Mouse (Mus musculus): ENCODE data around the gene Abcb9. TPM values are rescaled to one million over a fixed set of nuclear protein-coding genes. Genes with fewer than 3 reads are reported as not detected.
A peak's percentile ranks its signal among the peaks of the same experiment; 100 is the strongest.

Abcb9 gene
- polyA plus RNA-seq, 1 experiment: 34.7 TPM

DNA sequence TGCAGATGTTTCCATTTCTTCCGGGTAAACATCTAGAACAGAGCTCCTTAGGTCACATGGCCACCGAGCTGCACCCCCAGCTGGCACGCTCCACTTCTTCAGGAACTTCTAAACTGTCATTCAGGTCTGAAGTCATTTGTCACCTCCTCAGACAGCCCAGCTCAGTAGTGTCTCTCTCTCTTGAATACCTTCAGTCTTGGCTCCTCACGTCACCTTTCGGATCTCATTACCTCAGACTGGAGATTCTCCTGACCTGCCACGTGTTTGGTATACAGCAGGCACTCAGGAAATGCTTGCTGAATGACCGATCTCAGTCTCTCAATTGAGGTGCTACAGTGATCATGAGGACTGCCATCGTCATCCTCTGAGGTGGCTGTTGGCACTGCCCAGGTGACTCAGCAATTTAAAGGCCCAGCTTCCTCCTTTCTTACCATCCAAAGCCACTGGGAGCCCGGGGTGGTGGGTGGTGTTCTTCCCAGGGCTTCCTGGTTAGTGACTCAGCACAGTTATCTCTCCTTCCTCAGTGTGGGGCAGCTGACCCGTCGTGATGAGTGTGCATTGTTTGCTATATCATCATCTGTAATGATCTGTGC is 43.6 kb downstream of the Abcb9 start:
- 77% methylated on average over 11 of the region's 11 CpGs for WGBS
- no peaks in the 10 kb centered on the region; the same call in 1 of the 2 replicates for H3K4me1 ChIP-seq (ENCODE audit: control insufficient read depth, insufficient read depth, low read length)

DNA sequence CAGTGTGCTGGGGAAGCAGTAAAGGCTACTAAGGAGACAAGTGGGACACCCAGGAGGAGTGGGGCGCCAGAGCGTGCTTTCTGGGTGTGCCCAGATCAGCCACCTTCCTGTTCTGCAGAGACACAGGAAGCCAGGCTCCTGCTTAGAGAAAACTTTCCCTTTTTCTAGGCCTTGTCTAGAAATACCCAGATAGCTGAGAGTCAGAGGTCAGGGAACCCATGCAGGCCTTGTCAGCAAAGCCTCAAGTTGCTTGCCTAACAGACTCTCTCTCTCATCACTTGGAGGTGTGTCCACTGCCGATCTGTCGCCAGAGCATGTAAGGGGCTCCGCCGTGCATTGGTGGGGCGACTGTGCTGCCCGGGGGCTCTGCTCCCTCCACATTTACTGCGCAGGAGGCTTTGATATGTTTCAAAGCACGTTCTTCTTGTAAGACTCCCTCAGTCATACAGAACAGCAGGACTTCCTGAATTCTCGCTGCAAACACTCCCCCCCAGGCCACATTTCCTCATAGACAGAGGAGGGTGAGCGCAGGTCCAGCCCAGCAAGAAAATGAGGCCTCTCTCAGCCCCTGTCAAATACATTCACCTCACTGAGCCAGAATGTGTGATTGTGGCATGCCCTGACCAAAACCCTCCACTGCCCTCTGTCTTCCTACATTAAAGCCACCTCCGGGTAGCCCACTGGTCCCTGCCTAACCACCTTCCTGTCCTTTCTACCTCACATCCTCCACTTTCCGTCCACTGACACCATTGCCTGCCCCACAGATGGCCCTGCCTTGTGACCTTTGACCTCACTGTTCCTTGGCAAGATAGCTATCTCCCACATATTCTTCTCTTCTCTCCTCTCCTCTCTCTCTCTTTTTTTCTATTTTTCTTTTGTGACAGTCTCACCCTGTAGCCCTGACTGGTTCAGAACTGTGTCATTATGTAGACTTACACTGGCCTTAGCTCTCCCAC is 45.2 kb downstream of the Abcb9 start:
- H3K27me3 ChIP-seq (ENCODE audit: control insufficient read depth, insufficient read depth, low read length): no peaks in the 10 kb centered on the region
- TF ChIP-seq POLR2A (IDR thresholded peaks at IDR 0.05; ENCODE audit: borderline replicate concordance, insufficient read depth, low read length) (no peak), CTCF (IDR thresholded peaks at IDR 0.05; ENCODE audit: borderline replicate concordance, insufficient read depth, low read depth, low read length) (peak; percentile 18; the same call in 1 of the 2 replicates)
- H3K4me1 ChIP-seq (ENCODE audit: control insufficient read depth, insufficient read depth, low read length): peaks cover 4% of the 10 kb centered on the region
- no peak overlapping the region for H3K4me3 ChIP-seq (replicated peaks; ENCODE audit: insufficient read depth, low read depth, low read length)
- DNase-seq: no peak
- no peak overlapping the region for H3K27ac ChIP-seq (ENCODE audit: insufficient read depth, low read length)
- 60% methylated on average over 14 of the region's 14 CpGs for WGBS

More for the DNA sequence above, 43.6 kb downstream of the Abcb9 start:
- no peak for TF ChIP-seq POLR2A (IDR thresholded peaks at IDR 0.05; ENCODE audit: borderline replicate concordance, insufficient read depth, low read length)
- no peak for TF ChIP-seq CTCF (IDR thresholded peaks at IDR 0.05; ENCODE audit: borderline replicate concordance, insufficient read depth, low read depth, low read length)
- DNase-seq: no peak
- Histone ChIP-seq H3K4me3 (replicated peaks; ENCODE audit: insufficient read depth, low read depth, low read length) (no peak overlapping the region), H3K27ac (ENCODE audit: insufficient read depth, low read length) (no peak overlapping the region), H3K27me3 (ENCODE audit: control insufficient read depth, insufficient read depth, low read length) (no peaks in the 10 kb centered on the region)

DNA sequence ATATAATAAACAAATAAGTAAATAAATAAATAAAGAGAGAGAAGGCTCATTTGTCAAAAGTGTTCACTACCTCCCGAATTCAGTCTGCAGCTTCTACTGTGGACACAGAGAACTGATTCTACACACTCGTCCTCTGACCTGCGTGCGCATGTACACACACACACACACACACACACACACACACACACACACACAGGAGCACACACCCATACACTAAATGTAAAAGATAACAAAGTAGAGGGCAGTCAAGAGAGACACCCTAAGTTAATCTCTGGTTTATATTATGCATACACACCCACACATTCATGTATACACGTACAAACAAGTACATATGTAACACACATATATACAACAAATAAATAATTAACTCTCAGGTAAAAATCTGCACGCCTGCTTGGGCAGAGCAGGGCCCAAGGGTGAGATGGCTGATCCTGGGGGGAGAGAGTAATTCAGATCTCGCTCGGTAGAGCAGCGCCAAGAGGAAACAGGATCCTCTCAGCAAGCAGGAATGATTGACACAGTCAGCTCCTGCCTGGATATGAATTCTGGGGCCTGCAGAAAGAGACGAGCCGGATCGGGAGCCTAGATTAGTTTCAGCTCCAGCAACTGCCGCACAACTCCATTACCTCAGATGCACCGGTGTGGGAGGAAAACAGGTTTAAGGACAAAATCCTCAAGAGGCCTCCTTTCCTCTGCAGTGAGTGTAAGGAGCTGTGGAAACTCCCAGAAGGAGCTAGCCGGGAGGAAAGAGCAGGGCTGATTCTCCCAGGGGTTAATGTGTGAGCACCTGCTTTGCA is 46.2 kb downstream of the Abcb9 start:
- no peak for DNase-seq
- no peak overlapping the region for H3K27ac ChIP-seq (ENCODE audit: insufficient read depth, low read length)
- H3K27me3 ChIP-seq (ENCODE audit: control insufficient read depth, insufficient read depth, low read length): no peaks in the 10 kb centered on the region
- no peak overlapping the region for H3K4me3 ChIP-seq (replicated peaks; ENCODE audit: insufficient read depth, low read depth, low read length)
- TF ChIP-seq POLR2A (IDR thresholded peaks at IDR 0.05; ENCODE audit: borderline replicate concordance, insufficient read depth, low read length) (no peak), CTCF (IDR thresholded peaks at IDR 0.05; ENCODE audit: borderline replicate concordance, insufficient read depth, low read depth, low read length) (no peak)
- peaks cover 5% of the 10 kb centered on the region for H3K4me1 ChIP-seq (ENCODE audit: control insufficient read depth, insufficient read depth, low read length)
- WGBS: 72% methylated on average over 15 of the region's 15 CpGs

DNA sequence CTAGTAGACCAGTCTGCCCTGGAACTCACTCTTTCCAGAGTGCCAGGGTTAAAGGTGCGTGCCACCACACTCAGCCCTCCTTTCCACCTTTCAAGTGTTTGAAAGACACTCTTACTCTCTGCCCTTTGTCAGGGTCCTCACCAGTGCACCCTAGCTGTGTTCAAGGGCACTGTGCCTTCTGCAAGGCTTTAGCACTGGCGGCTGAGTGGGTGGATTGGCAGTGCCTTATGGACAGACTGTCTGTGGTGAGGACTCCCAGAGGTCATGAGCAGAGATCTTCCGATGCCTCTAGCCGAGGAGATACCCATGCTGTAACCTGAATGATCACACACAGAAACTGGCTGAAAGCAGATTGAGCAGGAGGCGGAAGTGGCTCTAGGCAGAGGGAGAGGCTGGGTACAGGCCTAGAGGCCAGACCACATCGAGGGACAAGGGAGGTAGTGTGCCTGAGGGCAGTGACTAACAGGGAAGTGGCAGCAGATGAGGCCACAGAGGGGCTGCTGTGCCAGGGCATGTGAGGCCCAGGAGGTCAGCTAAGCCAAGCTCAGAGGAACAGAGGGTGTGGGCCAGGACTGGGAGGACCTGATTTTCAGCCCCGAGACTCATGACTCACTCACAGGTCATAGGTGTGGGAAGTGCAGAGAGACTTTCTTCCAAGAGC is 48.7 kb downstream of the Abcb9 start:
- peaks cover 5% of the 10 kb centered on the region for H3K4me1 ChIP-seq (ENCODE audit: control insufficient read depth, insufficient read depth, low read length)
- peak; percentile 22 to 26 for DNase-seq
- no peak overlapping the region for H3K27ac ChIP-seq (ENCODE audit: insufficient read depth, low read length)
- no peak overlapping the region for H3K4me3 ChIP-seq (replicated peaks; ENCODE audit: insufficient read depth, low read depth, low read length)
- no peaks in the 10 kb centered on the region for H3K27me3 ChIP-seq (ENCODE audit: control insufficient read depth, insufficient read depth, low read length)
- 39% methylated on average over 7 of the region's 7 CpGs for WGBS
- TF ChIP-seq POLR2A (IDR thresholded peaks at IDR 0.05; ENCODE audit: borderline replicate concordance, insufficient read depth, low read length) (no peak), CTCF (IDR thresholded peaks at IDR 0.05; ENCODE audit: borderline replicate concordance, insufficient read depth, low read depth, low read length) (no peak; the same call in 1 of the 2 replicates)

DNA sequence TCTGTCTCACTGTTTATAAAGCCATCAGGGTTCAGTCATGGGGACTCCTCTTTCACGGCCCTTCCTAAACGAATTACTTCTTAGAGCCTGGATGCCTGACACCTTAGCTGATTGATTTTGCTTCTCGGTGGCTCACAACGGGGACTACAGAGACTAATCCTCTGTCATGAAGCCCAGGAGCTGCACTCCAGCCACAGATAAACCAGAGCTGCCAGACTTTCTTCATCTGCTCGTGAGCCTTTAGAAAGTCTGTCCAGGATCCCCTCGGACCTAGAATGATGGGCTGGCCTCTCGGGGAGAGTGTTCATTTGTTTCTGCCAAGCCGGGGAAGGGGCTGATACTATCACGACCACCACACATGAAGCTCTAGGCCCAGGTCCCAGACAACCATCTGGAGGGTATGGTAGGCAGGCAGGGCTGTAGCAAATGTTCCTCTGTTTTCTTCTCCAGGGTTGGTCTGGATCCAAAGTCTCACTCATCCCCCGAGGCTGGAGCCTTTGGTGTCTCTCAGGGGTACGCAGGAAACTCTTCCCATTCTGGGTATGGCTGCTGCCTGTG is 50.1 kb downstream of the Abcb9 start:
- H3K27ac ChIP-seq (ENCODE audit: insufficient read depth, low read length): no peak overlapping the region
- H3K4me3 ChIP-seq (replicated peaks; ENCODE audit: insufficient read depth, low read depth, low read length): no peak overlapping the region
- whole genome bisulfite sequencing: 19% methylated on average over 11 of the region's 11 CpGs
- peak; percentile 36 to 58 for DNase-seq
- no peak for TF ChIP-seq POLR2A (IDR thresholded peaks at IDR 0.05; ENCODE audit: borderline replicate concordance, insufficient read depth, low read length)
- peaks cover 5% of the 10 kb centered on the region for H3K4me1 ChIP-seq (ENCODE audit: control insufficient read depth, insufficient read depth, low read length)
- H3K27me3 ChIP-seq (ENCODE audit: control insufficient read depth, insufficient read depth, low read length): no peaks in the 10 kb centered on the region

DNA sequence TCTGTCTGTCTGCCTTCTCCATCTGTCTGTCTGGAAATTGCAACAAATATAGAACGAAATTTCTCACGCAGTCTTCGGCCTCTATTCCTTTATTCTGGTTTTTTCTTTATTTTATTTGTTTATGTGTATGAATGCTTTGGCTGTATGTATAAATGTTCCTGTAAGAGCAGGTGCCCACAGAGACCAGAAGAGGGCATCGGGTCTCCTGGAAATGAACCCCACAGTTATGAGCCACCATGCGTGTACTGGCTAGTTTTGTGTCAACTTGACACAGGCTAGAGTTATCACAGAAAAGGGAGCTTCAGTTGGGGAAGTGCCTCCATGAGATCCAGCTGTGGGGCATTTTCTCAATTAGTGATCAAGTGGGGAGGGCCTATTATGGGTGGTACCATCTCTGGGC is 51.6 kb downstream of the Abcb9 start:
- H3K4me3 ChIP-seq (replicated peaks; ENCODE audit: insufficient read depth, low read depth, low read length): no peak overlapping the region
- TF ChIP-seq CTCF (IDR thresholded peaks at IDR 0.05; ENCODE audit: borderline replicate concordance, insufficient read depth, low read depth, low read length): no peak
- no peak for TF ChIP-seq POLR2A (IDR thresholded peaks at IDR 0.05; ENCODE audit: borderline replicate concordance, insufficient read depth, low read length)
- peaks cover 5% of the 10 kb centered on the region for H3K4me1 ChIP-seq (ENCODE audit: control insufficient read depth, insufficient read depth, low read length)
- H3K27me3 ChIP-seq (ENCODE audit: control insufficient read depth, insufficient read depth, low read length): no peaks in the 10 kb centered on the region
- 63% methylated on average over 5 of the region's 5 CpGs for WGBS
- no peak for DNase-seq
- H3K27ac ChIP-seq (ENCODE audit: insufficient read depth, low read length): no peak overlapping the region

Measured in cerebellum, adult 2 months (tissue).